Mouse (Mus musculus): ENCODE measurements around the gene Lrrc4. TPM values are rescaled to one million over a fixed set of nuclear protein-coding genes. Genes with fewer than 3 reads are reported as not detected.

Lrrc4 gene
- polyA plus RNA-seq, 1 experiment from 2014 or later: 7.5 TPM

- ATAC-seq (ENCODE audit: low FRiP score, low TSS enrichment) (no peak), DNase-seq (no peak)
- no peak overlapping the region for H3K27ac ChIP-seq (replicated peaks; ENCODE audit: low read depth, low read length)
- no peak overlapping the region for H3K9ac ChIP-seq (replicated peaks; ENCODE audit: low read length)
- 85% methylated on average over 3 of the region's 3 CpGs for WGBS
- H3K36me3 ChIP-seq (ENCODE audit: control insufficient read depth, insufficient read depth, low read length): no peaks in the 10 kb centered on the region
- peaks cover 24% of the 10 kb centered on the region for H3K4me1 ChIP-seq (ENCODE audit: control insufficient read depth, insufficient read depth, low read length)
- no peaks in the 10 kb centered on the region for H3K27me3 ChIP-seq (ENCODE audit: control insufficient read depth, insufficient read depth, low read length)
- no peak overlapping the region for H3K4me2 ChIP-seq (ENCODE audit: low read length)
- H3K9me3 ChIP-seq (ENCODE audit: control insufficient read depth, low read length): no peaks in the 10 kb centered on the region
- no peak overlapping the region for H3K4me3 ChIP-seq (replicated peaks; ENCODE audit: low read depth, low read length)
These were observed 40.9 kb upstream of the Lrrc4 start for GRCm38 (mm10) chr6:28872421-28872795.

- no peak overlapping the region for H3K4me3 ChIP-seq (replicated peaks; ENCODE audit: low read depth, low read length)
- WGBS: 82% methylated on average over 5 of the region's 5 CpGs
- no peak overlapping the region for H3K9ac ChIP-seq (replicated peaks; ENCODE audit: low read length)
- H3K4me1 ChIP-seq (ENCODE audit: control insufficient read depth, insufficient read depth, low read length): peaks cover 19% of the 10 kb centered on the region
- no peak for ATAC-seq (ENCODE audit: low FRiP score, low TSS enrichment)
- no peak overlapping the region for H3K4me2 ChIP-seq (ENCODE audit: low read length)
- DNase-seq: no peak
- H3K27ac ChIP-seq (replicated peaks; ENCODE audit: low read depth, low read length): no peak overlapping the region
- H3K36me3 ChIP-seq (ENCODE audit: control insufficient read depth, insufficient read depth, low read length): no peaks in the 10 kb centered on the region
- no peaks in the 10 kb centered on the region for H3K9me3 ChIP-seq (ENCODE audit: control insufficient read depth, low read length)
- H3K27me3 ChIP-seq (ENCODE audit: control insufficient read depth, insufficient read depth, low read length): no peaks in the 10 kb centered on the region
These were observed 40.3 kb upstream of the Lrrc4 start for GRCm38 (mm10) chr6:28871725-28872420.

DNA sequence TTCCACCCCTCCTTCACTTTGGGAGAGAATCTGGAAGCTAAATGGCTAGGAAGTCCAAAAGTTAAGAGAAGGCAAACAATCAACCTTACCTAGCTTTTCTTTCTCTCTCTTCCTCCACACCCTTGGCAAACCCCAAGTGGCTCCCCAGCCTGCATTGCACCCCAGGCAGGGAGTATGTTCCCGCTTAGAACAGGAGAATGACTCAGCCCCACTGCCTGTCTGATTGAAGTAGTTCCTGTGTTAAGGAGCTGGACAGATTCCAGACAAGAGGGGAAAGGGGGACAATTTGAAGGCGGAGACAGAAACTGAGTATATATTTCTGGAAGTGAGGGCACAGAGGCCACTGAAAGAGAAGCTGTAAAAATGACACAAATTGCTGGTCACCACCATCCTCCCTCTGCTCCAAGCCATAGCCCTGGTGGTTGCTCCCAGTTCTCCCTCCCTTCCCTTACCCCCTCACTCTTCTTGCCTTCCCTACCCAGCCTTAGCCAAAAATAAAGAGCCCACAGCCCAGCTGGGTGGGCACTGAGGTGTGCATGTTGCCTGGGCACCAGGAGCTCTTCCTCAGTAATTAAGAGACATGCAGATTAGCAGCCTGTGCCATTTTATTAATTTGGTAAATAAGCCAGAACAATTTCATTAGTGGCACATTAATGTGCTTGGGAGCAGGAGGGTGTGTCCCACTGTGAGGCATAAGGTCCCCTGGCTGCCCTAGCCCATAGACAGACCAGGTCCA is 36.1 kb upstream of the Lrrc4 start:
- ATAC-seq (ENCODE audit: low FRiP score, low TSS enrichment) (no peak), DNase-seq (no peak)
- H3K27ac ChIP-seq (replicated peaks; ENCODE audit: low read depth, low read length): no peak overlapping the region

DNA sequence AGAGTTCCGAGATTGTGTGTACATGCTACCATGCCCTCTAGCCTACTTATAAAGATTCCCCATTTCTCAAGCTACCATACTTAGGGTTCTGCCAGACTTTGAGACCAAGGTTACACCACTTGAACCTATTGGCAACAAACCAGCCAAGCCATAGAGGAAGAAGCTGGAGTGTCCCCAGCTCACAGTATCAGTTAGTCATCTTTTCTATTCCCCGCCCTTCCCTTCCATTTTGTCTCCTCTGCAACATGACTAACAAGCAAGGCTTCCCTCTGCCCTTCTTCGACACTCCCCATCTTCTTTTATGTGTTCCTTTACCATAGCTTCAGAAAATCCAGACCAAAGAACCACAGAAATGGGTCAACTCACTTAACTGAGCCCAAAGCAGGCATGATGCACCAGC is 34.7 kb upstream of the Lrrc4 start:
- H3K4me2 ChIP-seq (ENCODE audit: low read length): no peak overlapping the region
- no peaks in the 10 kb centered on the region for H3K27me3 ChIP-seq (ENCODE audit: control insufficient read depth, insufficient read depth, low read length)
- no peak overlapping the region for H3K4me3 ChIP-seq (replicated peaks; ENCODE audit: low read depth, low read length)
- no peak overlapping the region for H3K9ac ChIP-seq (replicated peaks; ENCODE audit: low read length)
- H3K9me3 ChIP-seq (ENCODE audit: control insufficient read depth, low read length): no peaks in the 10 kb centered on the region
- WGBS: 98% methylated on average over 3 of the region's 3 CpGs
- no peak overlapping the region for H3K27ac ChIP-seq (replicated peaks; ENCODE audit: low read depth, low read length)
- no peak for ATAC-seq (ENCODE audit: low FRiP score, low TSS enrichment)
- no peaks in the 10 kb centered on the region for H3K36me3 ChIP-seq (ENCODE audit: control insufficient read depth, insufficient read depth, low read length)
- no peak for DNase-seq
- H3K4me1 ChIP-seq (ENCODE audit: control insufficient read depth, insufficient read depth, low read length): peaks cover 16% of the 10 kb centered on the region

More for the DNA sequence above, 36.1 kb upstream of the Lrrc4 start:
- WGBS: 80% methylated on average over 2 of the region's 2 CpGs
- H3K4me2 ChIP-seq (ENCODE audit: low read length): no peak overlapping the region
- no peak overlapping the region for H3K4me3 ChIP-seq (replicated peaks; ENCODE audit: low read depth, low read length)
- H3K27me3 ChIP-seq (ENCODE audit: control insufficient read depth, insufficient read depth, low read length): no peaks in the 10 kb centered on the region
- H3K4me1 ChIP-seq (ENCODE audit: control insufficient read depth, insufficient read depth, low read length): peaks cover 16% of the 10 kb centered on the region
- H3K9me3 ChIP-seq (ENCODE audit: control insufficient read depth, low read length): no peaks in the 10 kb centered on the region
- H3K36me3 ChIP-seq (ENCODE audit: control insufficient read depth, insufficient read depth, low read length): no peaks in the 10 kb centered on the region
- H3K9ac ChIP-seq (replicated peaks; ENCODE audit: low read length): no peak overlapping the region

DNA sequence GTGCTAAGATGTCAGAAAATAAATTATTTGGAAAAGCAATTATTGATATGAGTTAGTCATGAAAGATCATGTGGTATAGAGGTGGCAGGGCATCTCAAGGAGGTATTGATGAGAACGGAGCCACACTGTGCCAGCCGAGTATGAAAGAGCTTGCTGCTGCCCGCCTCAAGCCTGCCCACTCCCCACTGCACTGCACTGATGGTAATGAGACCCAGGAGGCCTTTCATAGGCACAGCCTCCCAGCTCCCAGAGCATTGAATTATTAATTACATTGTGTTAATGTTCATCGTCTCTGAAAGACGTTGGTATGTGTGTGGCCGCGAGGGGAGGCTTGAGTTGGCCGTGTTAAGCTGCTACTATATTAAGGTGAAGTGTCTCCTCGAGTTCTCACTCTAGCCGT is 33.6 kb upstream of the Lrrc4 start:
- Histone ChIP-seq H3K36me3 (ENCODE audit: control insufficient read depth, insufficient read depth, low read length) (no peaks in the 10 kb centered on the region), H3K27me3 (ENCODE audit: control insufficient read depth, insufficient read depth, low read length) (no peaks in the 10 kb centered on the region), H3K4me2 (ENCODE audit: low read length) (no peak overlapping the region), H3K9ac (replicated peaks; ENCODE audit: low read length) (no peak overlapping the region), H3K27ac (replicated peaks; ENCODE audit: low read depth, low read length) (peak overlapping the region; percentile 58), H3K4me3 (replicated peaks; ENCODE audit: low read depth, low read length) (no peak overlapping the region), H3K9me3 (ENCODE audit: control insufficient read depth, low read length) (no peaks in the 10 kb centered on the region), H3K4me1 (ENCODE audit: control insufficient read depth, insufficient read depth, low read length) (peaks cover 16% of the 10 kb centered on the region)
- 22% methylated on average over 10 of the region's 10 CpGs for WGBS
- ATAC-seq (ENCODE audit: low FRiP score, low TSS enrichment) (peak; percentile 79; the same call in 1 of the 2 replicates), DNase-seq (peak; percentile 66)

DNA sequence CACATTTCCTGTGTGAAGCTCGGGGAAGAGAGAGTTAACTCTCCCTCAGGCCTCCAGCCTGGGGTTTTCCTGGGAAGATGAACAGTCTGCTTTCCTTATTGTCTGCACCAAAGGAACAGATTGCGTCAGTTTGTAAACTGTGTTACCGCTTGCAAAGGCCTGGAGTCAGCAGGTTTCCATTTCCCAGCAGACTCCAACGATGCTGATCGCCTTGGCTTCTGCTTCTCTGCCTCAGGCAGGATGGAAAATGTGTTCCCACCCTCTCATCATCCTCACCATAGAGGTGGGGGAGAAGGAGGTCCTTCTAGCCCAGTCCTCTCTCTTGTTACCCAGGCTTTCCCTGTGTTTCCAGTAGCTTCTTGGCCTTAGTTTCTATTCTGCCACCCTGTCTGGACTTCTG is 33.1 kb upstream of the Lrrc4 start:
- Histone ChIP-seq H3K36me3 (ENCODE audit: control insufficient read depth, insufficient read depth, low read length) (no peaks in the 10 kb centered on the region), H3K27me3 (ENCODE audit: control insufficient read depth, insufficient read depth, low read length) (no peaks in the 10 kb centered on the region), H3K4me1 (ENCODE audit: control insufficient read depth, insufficient read depth, low read length) (peaks cover 16% of the 10 kb centered on the region), H3K9me3 (ENCODE audit: control insufficient read depth, low read length) (no peaks in the 10 kb centered on the region), H3K27ac (replicated peaks; ENCODE audit: low read depth, low read length) (peak overlapping the region; percentile 58), H3K9ac (replicated peaks; ENCODE audit: low read length) (no peak overlapping the region), H3K4me3 (replicated peaks; ENCODE audit: low read depth, low read length) (no peak overlapping the region), H3K4me2 (ENCODE audit: low read length) (no peak overlapping the region)
- ATAC-seq (ENCODE audit: low FRiP score, low TSS enrichment) (peak; percentile 55; the same call in 1 of the 2 replicates), DNase-seq (peak; percentile 66)
- WGBS: 31% methylated on average over 5 of the region's 5 CpGs

GRCm38 (mm10) chr6:28862304-28862703 is 30.8 kb upstream of the Lrrc4 start:
- Histone ChIP-seq H3K4me1 (ENCODE audit: control insufficient read depth, insufficient read depth, low read length) (peaks cover 20% of the 10 kb centered on the region), H3K4me3 (replicated peaks; ENCODE audit: low read depth, low read length) (no peak overlapping the region), H3K9ac (replicated peaks; ENCODE audit: low read length) (no peak overlapping the region), H3K27me3 (ENCODE audit: control insufficient read depth, insufficient read depth, low read length) (no peaks in the 10 kb centered on the region), H3K4me2 (ENCODE audit: low read length) (no peak overlapping the region), H3K27ac (replicated peaks; ENCODE audit: low read depth, low read length) (no peak overlapping the region), H3K9me3 (ENCODE audit: control insufficient read depth, low read length) (no peaks in the 10 kb centered on the region), H3K36me3 (ENCODE audit: control insufficient read depth, insufficient read depth, low read length) (no peaks in the 10 kb centered on the region)
- ATAC-seq (ENCODE audit: low FRiP score, low TSS enrichment) (no peak), DNase-seq (no peak)
- 70% methylated on average over 8 of the region's 8 CpGs for WGBS

DNA sequence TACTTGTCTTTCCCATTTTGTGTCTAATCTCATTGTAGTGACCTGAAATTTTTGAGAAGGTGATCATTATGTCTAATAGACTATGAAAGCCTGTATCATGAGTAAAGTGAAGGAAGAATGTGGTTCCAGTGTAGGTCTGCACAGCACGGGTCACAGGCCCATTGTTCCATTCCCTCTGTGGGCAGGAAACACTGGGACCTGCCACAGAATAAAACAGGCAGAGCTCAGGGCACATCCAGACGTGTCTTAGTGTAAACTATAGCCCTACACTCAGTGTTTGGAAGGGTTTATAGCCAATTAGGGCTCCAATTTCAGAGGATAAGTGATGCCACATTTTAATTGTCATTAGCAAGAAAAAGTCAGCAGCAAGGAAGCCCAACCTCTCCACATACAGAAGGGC is 29.4 kb upstream of the Lrrc4 start:
- H3K4me2 ChIP-seq (ENCODE audit: low read length): no peak overlapping the region
- H3K36me3 ChIP-seq (ENCODE audit: control insufficient read depth, insufficient read depth, low read length): no peaks in the 10 kb centered on the region
- DNase-seq (no peak), ATAC-seq (ENCODE audit: low FRiP score, low TSS enrichment) (no peak)
- WGBS: 37% methylated on average over 2 of the region's 2 CpGs
- H3K9me3 ChIP-seq (ENCODE audit: control insufficient read depth, low read length): no peaks in the 10 kb centered on the region
- no peak overlapping the region for H3K9ac ChIP-seq (replicated peaks; ENCODE audit: low read length)
- H3K27ac ChIP-seq (replicated peaks; ENCODE audit: low read depth, low read length): no peak overlapping the region
- peaks cover 20% of the 10 kb centered on the region for H3K4me1 ChIP-seq (ENCODE audit: control insufficient read depth, insufficient read depth, low read length)
- no peaks in the 10 kb centered on the region for H3K27me3 ChIP-seq (ENCODE audit: control insufficient read depth, insufficient read depth, low read length)
- no peak overlapping the region for H3K4me3 ChIP-seq (replicated peaks; ENCODE audit: low read depth, low read length)

DNA sequence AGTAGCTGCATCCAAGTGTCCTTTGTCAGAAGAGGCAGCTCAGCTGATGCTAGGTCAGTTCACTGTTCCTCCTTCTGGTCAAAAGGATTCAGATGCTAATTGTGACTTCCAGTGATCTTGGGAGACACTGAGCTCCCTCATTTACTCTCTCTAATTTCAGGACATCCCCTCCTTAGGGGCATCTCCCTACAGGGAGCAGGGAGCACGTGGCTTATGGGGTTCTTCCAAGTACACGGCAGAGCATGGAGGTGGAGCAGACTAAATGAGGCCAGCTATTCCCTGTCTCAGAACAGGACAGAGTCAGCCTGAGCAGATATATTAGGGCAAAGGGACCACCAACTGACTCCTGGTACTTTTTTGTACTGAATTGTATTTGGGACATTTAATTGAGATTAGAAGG is 28.9 kb upstream of the Lrrc4 start:
- WGBS: 13% methylated on average over 2 of the region's 2 CpGs
- Histone ChIP-seq H3K4me2 (ENCODE audit: low read length) (no peak overlapping the region), H3K4me3 (replicated peaks; ENCODE audit: low read depth, low read length) (no peak overlapping the region), H3K9ac (replicated peaks; ENCODE audit: low read length) (no peak overlapping the region), H3K4me1 (ENCODE audit: control insufficient read depth, insufficient read depth, low read length) (peaks cover 19% of the 10 kb centered on the region), H3K9me3 (ENCODE audit: control insufficient read depth, low read length) (no peaks in the 10 kb centered on the region), H3K36me3 (ENCODE audit: control insufficient read depth, insufficient read depth, low read length) (no peaks in the 10 kb centered on the region), H3K27me3 (ENCODE audit: control insufficient read depth, insufficient read depth, low read length) (no peaks in the 10 kb centered on the region), H3K27ac (replicated peaks; ENCODE audit: low read depth, low read length) (no peak overlapping the region)
- no peak for ATAC-seq (ENCODE audit: low FRiP score, low TSS enrichment)
- DNase-seq: no peak
